8 mouse cellular contexts compared by ENCODE assay signal in the genomic region with DNA sequence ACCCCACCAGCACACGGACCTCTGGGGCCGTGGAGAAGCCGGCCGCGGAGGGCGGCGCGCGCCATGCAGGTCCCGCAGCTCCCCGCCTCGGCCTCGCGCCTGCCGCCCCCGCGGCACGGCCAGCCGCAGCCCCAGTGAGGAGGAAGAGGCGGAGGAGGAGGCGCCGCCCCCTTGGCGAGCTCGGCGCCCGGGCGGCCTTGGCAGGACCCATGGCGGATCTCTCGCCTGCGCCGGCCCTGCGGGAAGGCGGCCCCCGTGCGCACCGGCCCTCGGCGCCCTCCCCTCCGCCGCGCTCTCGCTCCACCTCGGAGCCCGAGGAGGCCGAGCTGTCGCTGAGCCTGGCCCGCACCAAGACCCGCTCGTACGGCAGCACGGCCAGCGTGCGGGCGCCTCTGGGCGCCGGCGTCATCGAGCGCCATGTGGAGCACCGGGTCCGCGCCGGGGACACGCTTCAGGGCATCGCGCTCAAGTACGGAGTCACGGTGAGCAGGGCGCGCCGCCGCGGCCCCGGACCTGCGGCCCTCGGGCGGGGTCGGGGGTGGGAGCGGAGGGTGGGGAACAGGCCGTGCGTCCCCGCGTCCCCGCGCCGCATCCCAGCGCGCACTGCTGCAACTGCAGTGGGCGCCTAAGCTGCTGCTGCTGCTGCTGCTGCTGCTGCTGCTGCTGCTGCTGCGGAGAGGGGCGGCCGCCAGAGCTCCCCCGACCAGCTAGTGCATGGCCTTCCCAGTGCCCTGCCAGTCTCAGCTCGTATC. TPM values are rescaled to one million over a fixed set of nuclear protein-coding genes. Genes with fewer than 3 reads are reported as not detected.
DNase-seq lines count a peak whose midpoint lies in the region; ATAC-seq lines count a peak whose summit lies in the region.

Lysmd2 (plus strand) TSS at position 186 of the 752 bp plus-strand sequence.

- ATAC-seq in hindbrain, embryonic 12.5 days (ENCODE audit: low FRiP score), result peak; percentile 91

- peak within 1 kb of the TSS; percentile 90 for H3K9ac ChIP-seq in hindbrain, embryonic 12.5 days

- no peaks in the 10 kb centered on the region for H3K27me3 ChIP-seq in hindbrain, embryonic 12.5 days

- DNase-seq in T-cell, adult 2 months (ENCODE audit: low spot score), result peak; percentile 20
- peak; percentile 80 to 85 for DNase-seq in cerebellum, postnatal 10 days
- peak; percentile 35 to 45 for DNase-seq in frontal cortex, postnatal 25 days (ENCODE audit: low spot score in 2 of 2)
- peak; percentile 52 to 65 for DNase-seq in layer of hippocampus, postnatal 25 days (ENCODE audit: extremely low spot score in 1 of 2, low spot score in 1 of 2)
- peak; percentile 74 for DNase-seq in lung, postnatal 14 days
- peak; percentile 81 for DNase-seq in right cerebral cortex, adult 18-20 months
- no peak for DNase-seq in c-Kit-positive CD71-positive TER-119-positive erythroid progenitor cells, embryonic 14.5 days (ENCODE audit: low spot score)

- H3K27ac ChIP-seq in hindbrain, embryonic 12.5 days, result peak within 1 kb of the TSS; percentile 93

- peaks cover 3% of the 10 kb centered on the region for H3K4me1 ChIP-seq in hindbrain, embryonic 12.5 days

- peak within 1 kb of the TSS; percentile 76 for H3K4me3 ChIP-seq in hindbrain, embryonic 12.5 days

- WGBS in hindbrain, embryonic 12.5 days, result under 1% methylated on average over 64 of the region's 94 CpGs

- H3K4me2 ChIP-seq in hindbrain, embryonic 12.5 days (replicated peaks), result peak within 1 kb of the TSS; percentile 80

- no peaks in the 10 kb centered on the region for H3K9me3 ChIP-seq in hindbrain, embryonic 12.5 days (replicated peaks)

- no peaks in the 10 kb centered on the region for H3K36me3 ChIP-seq in hindbrain, embryonic 12.5 days

RNA-seq across cellular contexts. Expression of gene Lysmd2, which starts in this region (rescaled TPM):
- 21.2 and 24.2 TPM in 2 replicates for polyA plus RNA-seq in hindbrain, embryonic 12.5 days (2016; fragmentation: Nextera tagmentation; extraction: Ambion mirVana)
- 10 to 100 TPM; 58.2 to 67.7 TPM for total RNA-seq in layer of hippocampus, postnatal 25 days (2021)
